Mouse (Mus musculus): Measurements from ENCODE around the gene Ap2a1. TPM values are rescaled to one million over a fixed set of nuclear protein-coding genes. Genes with fewer than 3 reads are reported as not detected.

The Ap2a1 gene
- polyA plus RNA-seq, 1 experiment from 2014 or later, result 54.0 TPM

- Histone ChIP-seq H3K9me3 (ENCODE audit: control insufficient read depth, low read length) (no peaks in the 10 kb centered on the region), H3K9ac (ENCODE audit: low read length) (no peak overlapping the region), H3K4me1 (ENCODE audit: control insufficient read depth in 2 of 2, insufficient read depth in 2 of 2, low read length in 2 of 2) (peaks cover 4 to 11% of the 10 kb centered on the region in 2 experiments; a peak in 3 of 4 replicates), H3K4me3 (ENCODE audit: control insufficient read depth in 1 of 2, insufficient read depth in 1 of 2, low read depth in 1 of 2, low read length in 2 of 2) (no peak overlapping the region), H3K4me2 (ENCODE audit: low read length) (no peak overlapping the region), H3K36me3 (ENCODE audit: control insufficient read depth, insufficient read depth, low read length) (0 out of 2 replicates have a peak, but pooled peaks cover 4% of the 10 kb centered on the region), H3K27me3 (ENCODE audit: control insufficient read depth, insufficient read depth, low read length) (no peaks in the 10 kb centered on the region), H3K27ac (replicated peaks in 1 of 2; ENCODE audit: control insufficient read depth in 1 of 2, insufficient read depth in 1 of 2, low read depth in 2 of 2, low read length in 2 of 2) (no peak overlapping the region)
- WGBS, result 69% methylated on average over 15 of the region's 15 CpGs
- no peak for ATAC-seq (ENCODE audit: insufficient number of reproducible peaks, insufficient read depth, low FRiP score, low read depth)
These were observed 37.3 kb upstream of the Ap2a1 start for GRCm38 (mm10) chr7:44966638-44967037.

- H3K27me3 ChIP-seq (ENCODE audit: control insufficient read depth, insufficient read depth, low read length), result no peaks in the 10 kb centered on the region
- no peaks in the 10 kb centered on the region for H3K9me3 ChIP-seq (ENCODE audit: control insufficient read depth, low read length)
- H3K4me3 ChIP-seq (ENCODE audit: control insufficient read depth in 1 of 2, insufficient read depth in 1 of 2, low read depth in 1 of 2, low read length in 2 of 2), result no peak overlapping the region
- H3K36me3 ChIP-seq (ENCODE audit: control insufficient read depth, insufficient read depth, low read length), result 0 out of 2 replicates have a peak, but pooled peaks cover 4% of the 10 kb centered on the region
- no peak for ATAC-seq (ENCODE audit: insufficient number of reproducible peaks, insufficient read depth, low FRiP score, low read depth)
- 75% methylated on average over 7 of the region's 7 CpGs for WGBS
- no peak overlapping the region for H3K9ac ChIP-seq (ENCODE audit: low read length)
- H3K27ac ChIP-seq (replicated peaks in 1 of 2; ENCODE audit: control insufficient read depth in 1 of 2, insufficient read depth in 1 of 2, low read depth in 2 of 2, low read length in 2 of 2), result no peak overlapping the region
- peaks cover 3 to 6% of the 10 kb centered on the region in 2 experiments; a peak in 3 of 4 replicates for H3K4me1 ChIP-seq (ENCODE audit: control insufficient read depth in 2 of 2, insufficient read depth in 2 of 2, low read length in 2 of 2)
- H3K4me2 ChIP-seq (ENCODE audit: low read length), result no peak overlapping the region
These were observed 36.7 kb upstream of the Ap2a1 start for GRCm38 (mm10) chr7:44965975-44966374.

GRCm38 (mm10) chr7:44964990-44965389, 35.7 kb upstream of the Ap2a1 start:
- Histone ChIP-seq H3K4me2 (ENCODE audit: low read length) (no peak overlapping the region), H3K9ac (ENCODE audit: low read length) (no peak overlapping the region), H3K27ac (replicated peaks in 1 of 2; ENCODE audit: control insufficient read depth in 1 of 2, insufficient read depth in 1 of 2, low read depth in 2 of 2, low read length in 2 of 2) (no peak overlapping the region), H3K27me3 (ENCODE audit: control insufficient read depth, insufficient read depth, low read length) (no peaks in the 10 kb centered on the region), H3K4me3 (ENCODE audit: control insufficient read depth in 1 of 2, insufficient read depth in 1 of 2, low read depth in 1 of 2, low read length in 2 of 2) (no peak overlapping the region), H3K4me1 (ENCODE audit: control insufficient read depth in 2 of 2, insufficient read depth in 2 of 2, low read length in 2 of 2) (no peaks in the 10 kb centered on the region), H3K9me3 (ENCODE audit: control insufficient read depth, low read length) (no peaks in the 10 kb centered on the region), H3K36me3 (ENCODE audit: control insufficient read depth, insufficient read depth, low read length) (0 out of 2 replicates have a peak, but pooled peaks cover 4% of the 10 kb centered on the region)
- WGBS, result 89% methylated on average over 13 of the region's 13 CpGs
- no peak for ATAC-seq (ENCODE audit: insufficient number of reproducible peaks, insufficient read depth, low FRiP score, low read depth)

GRCm38 (mm10) chr7:44962831-44963230, 33.5 kb upstream of the Ap2a1 start:
- Histone ChIP-seq H3K36me3 (ENCODE audit: control insufficient read depth, insufficient read depth, low read length) (0 out of 2 replicates have a peak, but pooled peaks cover 4% of the 10 kb centered on the region), H3K4me1 (ENCODE audit: control insufficient read depth in 2 of 2, insufficient read depth in 2 of 2, low read length in 2 of 2) (no peaks in the 10 kb centered on the region), H3K4me3 (ENCODE audit: control insufficient read depth in 1 of 2, insufficient read depth in 1 of 2, low read depth in 1 of 2, low read length in 2 of 2) (no peak overlapping the region), H3K27ac (replicated peaks in 1 of 2; ENCODE audit: control insufficient read depth in 1 of 2, insufficient read depth in 1 of 2, low read depth in 2 of 2, low read length in 2 of 2) (no peak overlapping the region), H3K27me3 (ENCODE audit: control insufficient read depth, insufficient read depth, low read length) (no peaks in the 10 kb centered on the region), H3K9ac (ENCODE audit: low read length) (no peak overlapping the region), H3K4me2 (ENCODE audit: low read length) (no peak overlapping the region), H3K9me3 (ENCODE audit: control insufficient read depth, low read length) (no peaks in the 10 kb centered on the region)
- ATAC-seq (ENCODE audit: insufficient number of reproducible peaks, insufficient read depth, low FRiP score, low read depth), result no peak
- 80% methylated on average over 5 of the region's 5 CpGs for WGBS

GRCm38 (mm10) chr7:44962337-44962736, 33.0 kb upstream of the Ap2a1 start:
- Histone ChIP-seq H3K36me3 (ENCODE audit: control insufficient read depth, insufficient read depth, low read length) (0 out of 2 replicates have a peak, but pooled peaks cover 4% of the 10 kb centered on the region), H3K9me3 (ENCODE audit: control insufficient read depth, low read length) (no peaks in the 10 kb centered on the region), H3K27me3 (ENCODE audit: control insufficient read depth, insufficient read depth, low read length) (no peaks in the 10 kb centered on the region), H3K4me2 (ENCODE audit: low read length) (no peak overlapping the region), H3K4me1 (ENCODE audit: control insufficient read depth in 2 of 2, insufficient read depth in 2 of 2, low read length in 2 of 2) (no peaks in the 10 kb centered on the region), H3K9ac (ENCODE audit: low read length) (no peak overlapping the region), H3K27ac (replicated peaks in 1 of 2; ENCODE audit: control insufficient read depth in 1 of 2, insufficient read depth in 1 of 2, low read depth in 2 of 2, low read length in 2 of 2) (no peak overlapping the region), H3K4me3 (ENCODE audit: control insufficient read depth in 1 of 2, insufficient read depth in 1 of 2, low read depth in 1 of 2, low read length in 2 of 2) (no peak overlapping the region)
- no peak for ATAC-seq (ENCODE audit: insufficient number of reproducible peaks, insufficient read depth, low FRiP score, low read depth)
- 73% methylated on average over 8 of the region's 8 CpGs for WGBS

- H3K27ac ChIP-seq (replicated peaks in 1 of 2; ENCODE audit: control insufficient read depth in 1 of 2, insufficient read depth in 1 of 2, low read depth in 2 of 2, low read length in 2 of 2), result no peak overlapping the region
- no peak overlapping the region for H3K4me3 ChIP-seq (ENCODE audit: control insufficient read depth in 1 of 2, insufficient read depth in 1 of 2, low read depth in 1 of 2, low read length in 2 of 2)
- no peak overlapping the region for H3K9ac ChIP-seq (ENCODE audit: low read length)
- WGBS, result 83% methylated on average over 13 of the region's 13 CpGs
- no peaks in the 10 kb centered on the region for H3K9me3 ChIP-seq (ENCODE audit: control insufficient read depth, low read length)
- no peak for ATAC-seq (ENCODE audit: insufficient number of reproducible peaks, insufficient read depth, low FRiP score, low read depth)
- H3K27me3 ChIP-seq (ENCODE audit: control insufficient read depth, insufficient read depth, low read length), result no peaks in the 10 kb centered on the region
- 0 out of 2 replicates have a peak, but pooled peaks cover 4% of the 10 kb centered on the region for H3K36me3 ChIP-seq (ENCODE audit: control insufficient read depth, insufficient read depth, low read length)
- no peak overlapping the region for H3K4me2 ChIP-seq (ENCODE audit: low read length)
- no peaks in the 10 kb centered on the region for H3K4me1 ChIP-seq (ENCODE audit: control insufficient read depth in 2 of 2, insufficient read depth in 2 of 2, low read length in 2 of 2)
These were observed 31.2 kb upstream of the Ap2a1 start for GRCm38 (mm10) chr7:44960512-44960910.

- Histone ChIP-seq H3K9me3 (ENCODE audit: control insufficient read depth, low read length) (no peaks in the 10 kb centered on the region), H3K9ac (ENCODE audit: low read length) (no peak overlapping the region), H3K4me1 (ENCODE audit: control insufficient read depth in 2 of 2, insufficient read depth in 2 of 2, low read length in 2 of 2) (no peaks in the 10 kb centered on the region), H3K4me3 (ENCODE audit: control insufficient read depth in 1 of 2, insufficient read depth in 1 of 2, low read depth in 1 of 2, low read length in 2 of 2) (no peak overlapping the region), H3K36me3 (ENCODE audit: control insufficient read depth, insufficient read depth, low read length) (0 out of 2 replicates have a peak, but pooled peaks cover 4% of the 10 kb centered on the region), H3K4me2 (ENCODE audit: low read length) (no peak overlapping the region), H3K27me3 (ENCODE audit: control insufficient read depth, insufficient read depth, low read length) (no peaks in the 10 kb centered on the region), H3K27ac (replicated peaks in 1 of 2; ENCODE audit: control insufficient read depth in 1 of 2, insufficient read depth in 1 of 2, low read depth in 2 of 2, low read length in 2 of 2) (no peak overlapping the region)
- WGBS, result 83% methylated on average over 10 of the region's 10 CpGs
- no peak for ATAC-seq (ENCODE audit: insufficient number of reproducible peaks, insufficient read depth, low FRiP score, low read depth)
These were observed 30.7 kb upstream of the Ap2a1 start for GRCm38 (mm10) chr7:44959874-44960511.

- 56% methylated on average over 8 of the region's 8 CpGs for WGBS
- H3K27me3 ChIP-seq (ENCODE audit: control insufficient read depth, insufficient read depth, low read length), result no peaks in the 10 kb centered on the region
- H3K4me3 ChIP-seq (ENCODE audit: control insufficient read depth in 1 of 2, insufficient read depth in 1 of 2, low read depth in 1 of 2, low read length in 2 of 2), result no peak overlapping the region
- H3K9ac ChIP-seq (ENCODE audit: low read length), result no peak overlapping the region
- ATAC-seq (ENCODE audit: insufficient number of reproducible peaks, insufficient read depth, low FRiP score, low read depth), result no peak
- no peaks in the 10 kb centered on the region for H3K9me3 ChIP-seq (ENCODE audit: control insufficient read depth, low read length)
- H3K4me1 ChIP-seq (ENCODE audit: control insufficient read depth in 2 of 2, insufficient read depth in 2 of 2, low read length in 2 of 2), result no peaks in the 10 kb centered on the region
- 0 out of 2 replicates have a peak, but pooled peaks cover 4% of the 10 kb centered on the region for H3K36me3 ChIP-seq (ENCODE audit: control insufficient read depth, insufficient read depth, low read length)
- no peak overlapping the region for H3K27ac ChIP-seq (replicated peaks in 1 of 2; ENCODE audit: control insufficient read depth in 1 of 2, insufficient read depth in 1 of 2, low read depth in 2 of 2, low read length in 2 of 2)
- H3K4me2 ChIP-seq (ENCODE audit: low read length), result no peak overlapping the region
These were observed 30.0 kb upstream of the Ap2a1 start for GRCm38 (mm10) chr7:44959281-44959680.
